Mouse (Mus musculus) kidney, postnatal 36 days (tissue): ENCODE measurements at regions not wholly inside any gene's neighbourhood (a gene's known extent, or its start where the extent isn't known, plus 50 kb on each side); places are given as distances from the start of the nearest gene placed in this dataset.

Source experiments
- DNase-seq, 2 experiments: peaks; one replicate each; pipeline ENCODE4 v3.0.0; 2021 to 2022; ENCODE audit warnings: mixed read lengths in 2 of 2

DNA sequence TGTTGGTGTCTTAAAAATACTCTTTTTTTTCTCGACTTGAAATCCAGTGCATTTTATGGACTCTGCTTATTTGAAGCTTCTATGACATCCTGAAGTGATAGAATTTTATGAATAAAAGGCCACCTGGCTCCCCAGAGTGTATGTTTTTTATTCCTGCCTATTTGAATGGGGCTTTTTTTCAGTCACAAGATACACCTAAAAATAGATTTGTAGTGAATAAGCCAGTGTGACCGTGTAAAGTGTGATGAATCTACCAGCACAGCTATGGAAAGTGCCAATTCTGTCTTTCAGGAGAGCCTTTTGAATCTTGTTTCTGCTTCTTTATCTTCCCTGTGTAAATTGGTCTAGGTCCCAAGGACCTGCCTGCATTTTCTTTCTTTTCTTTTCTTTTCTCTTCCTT, 119.8 kb upstream of the Pex5l start:
- DNase-seq = no peak

DNA sequence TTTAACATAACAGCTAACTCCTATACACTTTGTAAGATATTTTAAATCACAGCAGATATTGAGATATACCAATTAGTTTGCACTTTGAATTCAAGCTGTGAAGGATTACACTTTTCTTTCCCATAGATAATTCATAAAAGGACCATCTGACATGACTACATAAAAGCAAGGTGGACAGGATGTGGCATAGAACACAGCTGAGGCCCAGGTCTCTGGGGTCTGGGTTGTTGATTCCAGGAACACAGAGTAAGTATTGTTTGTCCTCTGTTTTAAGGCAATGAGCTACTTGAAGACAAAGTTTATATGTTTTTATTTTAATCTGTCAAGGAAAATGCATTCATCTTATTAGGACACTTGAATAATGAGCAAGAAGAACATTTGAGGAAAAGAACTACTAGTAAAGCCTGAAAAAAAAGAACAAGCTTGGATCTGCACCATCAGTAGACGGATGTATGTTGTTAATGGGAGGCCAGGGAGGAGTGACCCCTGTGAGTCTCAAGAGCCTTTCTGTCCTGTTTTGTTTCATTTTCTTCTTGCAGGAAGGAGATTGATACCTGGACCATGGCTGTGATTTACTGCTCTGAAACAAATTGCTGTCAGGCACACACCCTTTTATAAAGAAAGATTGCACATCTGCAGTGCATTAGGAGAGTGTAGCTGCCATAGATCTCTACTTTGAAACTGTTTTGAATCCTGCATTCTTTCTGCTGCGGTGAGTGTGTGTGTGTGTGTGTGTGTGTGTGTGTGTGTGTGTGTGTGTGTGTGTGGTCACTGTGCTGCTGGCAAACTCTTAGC, 76.4 kb upstream of the Pex5l start:
- no peak for DNase-seq

DNA sequence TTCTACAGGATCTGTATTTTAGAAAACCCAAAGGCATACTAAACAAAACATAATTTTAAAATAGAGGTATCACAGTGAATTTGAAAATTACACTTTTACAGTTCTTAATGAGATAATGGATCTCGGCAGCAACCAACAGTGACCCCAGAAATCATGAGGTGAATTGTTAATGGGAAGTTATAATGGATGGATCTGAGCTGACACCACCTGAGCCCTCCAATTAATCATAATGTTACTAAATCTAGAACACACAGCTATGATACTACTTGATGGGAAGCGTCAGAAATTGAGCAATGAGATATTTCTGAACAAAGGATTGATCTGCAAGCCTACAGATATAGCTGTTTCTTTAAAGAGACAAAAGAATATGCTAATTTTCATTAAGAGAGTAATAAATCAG, 75.2 kb upstream of the Pex5l start:
- DNase-seq = no peak

DNA sequence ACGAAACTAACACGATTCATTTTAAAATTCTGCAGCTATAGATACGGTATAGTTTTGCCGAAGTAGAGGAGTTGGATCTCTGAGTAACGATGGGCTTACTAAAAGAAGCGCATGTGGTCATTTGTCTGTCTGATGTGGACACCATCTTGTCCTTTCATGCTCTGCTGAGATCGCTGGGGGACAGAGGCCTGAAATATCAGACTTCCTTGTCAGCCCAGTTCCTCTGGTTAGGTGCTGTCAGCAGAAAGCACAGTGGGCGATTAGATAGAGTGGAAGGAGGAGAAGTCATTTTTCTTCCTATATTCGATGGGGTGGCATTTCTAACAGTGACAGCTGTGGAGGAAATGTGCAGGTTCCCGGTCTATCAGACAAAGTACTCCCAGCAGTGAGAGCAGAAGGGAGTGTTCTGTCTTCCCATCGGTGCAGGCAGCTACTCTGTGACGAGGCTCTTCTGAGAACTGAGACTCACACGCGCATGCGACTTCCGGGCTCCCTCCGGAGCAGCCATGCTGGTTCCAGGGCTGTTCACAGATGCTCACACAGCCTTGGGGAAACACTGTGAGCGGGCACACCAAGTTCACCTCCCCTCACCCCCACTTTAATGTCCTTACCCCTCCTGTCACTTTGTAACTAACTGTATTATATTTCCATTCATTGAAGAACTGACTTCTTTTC, 74.5 kb upstream of the Pex5l start:
- DNase-seq = no peak

DNA sequence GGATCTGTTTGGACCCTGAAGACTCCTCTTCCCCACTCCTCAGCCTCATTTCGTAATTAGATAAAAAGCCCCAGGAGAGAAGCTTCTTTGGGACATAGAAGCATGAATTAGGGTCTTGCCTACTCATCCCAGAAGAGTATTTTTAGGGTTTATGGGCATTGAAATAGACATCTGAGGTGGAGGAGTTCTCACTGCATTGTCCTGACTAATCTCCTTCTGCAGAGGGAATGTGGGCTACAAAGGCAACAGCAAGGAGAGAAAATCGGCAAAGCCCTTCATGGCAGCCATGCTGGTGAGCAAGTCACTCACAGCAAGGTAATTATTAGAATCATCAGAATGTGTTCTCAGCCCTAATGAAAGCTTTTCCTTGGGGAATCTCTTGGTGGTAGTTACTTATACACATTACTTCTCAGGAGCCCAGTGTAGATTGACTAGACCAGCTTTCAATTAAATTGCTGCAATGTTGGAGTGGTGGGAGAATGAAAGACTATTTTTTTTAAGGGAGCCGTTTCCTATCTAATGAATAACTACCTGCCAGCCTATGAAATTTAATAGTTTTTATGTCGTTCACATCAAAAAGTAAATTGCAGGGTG, 68.3 kb upstream of the Pex5l start:
- no peak for DNase-seq
